Mouse (Mus musculus) lung, postnatal 14 days (tissue): ENCODE results near the gene Gm49355.

Experiments
- DNase-seq: peaks from one replicate; pipeline ENCODE4 v3.0.0; 2021

The Gm49355 gene

GRCm38 (mm10) chr14:12343451-12343941 is 59.7 kb downstream of the Gm49355 start:
- no peak for DNase-seq

- no peak for DNase-seq
Observed at GRCm38 (mm10) chr14:12344061-12344745, 60.4 kb downstream of the Gm49355 start.

GRCm38 (mm10) chr14:12344746-12345240 is 61.0 kb downstream of the Gm49355 start:
- no peak for DNase-seq

- no peak for DNase-seq
Observed at GRCm38 (mm10) chr14:12345241-12345921, 61.6 kb downstream of the Gm49355 start.

- no peak for DNase-seq
Observed at GRCm38 (mm10) chr14:12346011-12346864, 62.5 kb downstream of the Gm49355 start.

- DNase-seq: no peak
Observed at GRCm38 (mm10) chr14:12346865-12347600, 63.3 kb downstream of the Gm49355 start.

- DNase-seq: no peak
Observed at GRCm38 (mm10) chr14:12348089-12348488, 64.3 kb downstream of the Gm49355 start, which contains the start of gene Fezf2. Gene Fezf2, minus strand, starts transcription at chr14:12348189.

GRCm38 (mm10) chr14:12349334-12350090 is 65.7 kb downstream of the Gm49355 start:
- DNase-seq: no peak

GRCm38 (mm10) chr14:12350271-12350916 is 66.6 kb downstream of the Gm49355 start:
- DNase-seq: no peak
